Mouse (Mus musculus): ENCODE data around the gene Tnfsfm13. TPM values are rescaled to one million over a fixed set of nuclear protein-coding genes. Genes with fewer than 3 reads are reported as not detected.

The Tnfsfm13 gene
- total RNA-seq, 1 experiment from 2014 or later = 1.5 TPM

DNA sequence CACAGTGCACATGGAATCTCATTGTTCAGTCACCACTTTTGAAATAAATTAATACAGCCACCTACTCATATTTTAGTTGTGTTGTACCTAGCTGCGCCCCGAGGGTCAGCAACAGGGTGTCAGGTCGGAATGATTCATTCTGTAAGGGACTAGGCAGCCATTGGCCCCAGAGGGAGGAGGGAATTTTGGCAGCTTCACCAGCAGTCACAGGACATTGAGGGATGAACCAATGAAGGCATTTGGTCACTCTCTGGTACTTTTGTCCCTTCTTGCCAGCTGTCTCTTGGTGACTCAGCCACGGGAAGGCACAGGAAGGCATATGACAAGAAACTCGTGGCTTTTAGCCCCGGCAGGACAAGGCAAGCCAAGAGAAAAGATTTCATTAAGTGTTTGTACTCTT lies 32.1 kb downstream of the Tnfsfm13 start:
- ATAC-seq (replicated peaks in 1 of 2; ENCODE audit: insufficient read depth in 1 of 2, low FRiP score in 2 of 2, low TSS enrichment in 1 of 2, low read depth in 1 of 2, poor library complexity in 2 of 2, severe bottlenecking in 2 of 2) = no peak

DNA sequence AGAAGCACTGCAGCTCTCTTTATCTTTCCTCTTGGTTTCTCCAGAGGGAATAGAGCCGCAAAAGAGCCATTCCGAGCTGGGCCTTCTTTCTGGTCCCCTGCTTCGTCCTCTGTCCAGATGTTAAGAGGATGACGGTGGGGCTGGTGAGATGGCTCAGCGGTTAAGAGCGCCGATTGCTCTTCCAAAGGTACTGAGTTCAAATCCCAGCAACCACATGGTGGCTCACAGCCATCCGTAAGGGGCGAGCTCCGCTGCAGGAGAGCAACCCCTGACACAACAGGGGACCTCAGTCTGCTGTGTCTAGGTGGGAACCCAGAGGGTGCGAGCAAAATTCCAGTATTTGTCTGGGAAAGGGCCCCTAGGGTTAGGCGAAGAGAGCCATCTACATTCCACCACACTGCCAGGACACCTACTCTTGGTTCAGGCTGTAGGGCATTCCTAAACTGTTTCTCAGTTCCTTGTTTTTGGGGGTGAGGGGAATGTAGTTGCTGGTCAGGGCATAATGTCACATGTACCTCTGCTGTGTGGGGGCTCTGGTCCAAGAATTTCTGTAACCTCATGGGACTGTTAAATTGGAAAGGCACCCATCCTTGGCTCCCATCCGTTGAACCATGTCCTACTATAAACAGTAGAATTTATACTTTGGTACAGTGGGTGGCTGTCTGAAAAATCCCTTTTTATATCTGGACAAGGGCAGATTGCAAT lies 32.8 kb downstream of the Tnfsfm13 start:
- no peak for ATAC-seq (replicated peaks in 1 of 2; ENCODE audit: insufficient read depth in 1 of 2, low FRiP score in 2 of 2, low TSS enrichment in 1 of 2, low read depth in 1 of 2, poor library complexity in 2 of 2, severe bottlenecking in 2 of 2)

DNA sequence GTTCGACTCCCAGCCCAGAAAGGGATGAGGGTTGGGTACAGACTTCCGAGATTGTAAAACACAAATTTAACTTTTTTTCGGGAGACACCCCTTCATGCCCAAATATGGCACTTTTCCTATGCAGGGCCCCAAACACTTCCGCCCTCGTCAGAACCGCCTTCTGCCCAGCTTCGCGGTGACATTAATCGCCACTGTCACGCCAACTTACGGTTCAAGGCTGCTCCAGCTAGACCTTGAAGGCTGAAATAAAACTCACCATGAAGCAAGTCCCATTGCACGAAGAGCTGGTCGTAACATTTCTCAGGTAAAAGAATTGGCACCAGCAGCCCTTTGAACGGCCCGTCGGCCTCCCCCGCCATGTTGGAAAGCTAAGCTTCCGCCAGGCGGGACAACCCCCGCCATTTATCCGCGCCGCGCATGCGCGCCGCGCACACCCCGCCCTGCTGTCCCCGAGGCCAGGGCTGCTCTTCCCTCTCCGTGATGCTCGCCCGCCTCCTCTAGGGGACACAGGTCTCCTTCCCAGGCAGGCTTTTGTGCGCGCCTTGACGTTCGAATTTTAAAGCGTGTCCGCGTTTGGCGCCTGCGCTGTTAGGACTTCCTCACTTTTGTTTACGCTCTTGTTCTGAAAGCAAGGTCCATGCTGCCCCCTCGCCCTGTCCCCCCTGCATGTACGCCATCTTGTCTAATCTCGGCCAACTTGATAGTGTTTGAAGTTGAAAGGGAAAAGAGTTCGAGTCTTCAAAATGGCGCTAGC lies 33.5 kb downstream of the Tnfsfm13 start, which contains the start of gene Mpdu1:
Gene Mpdu1 (minus strand): TSS at position 430 of the 754 bp plus-strand sequence.
- peak; percentile 83 to 85 for ATAC-seq (replicated peaks in 1 of 2; ENCODE audit: insufficient read depth in 1 of 2, low FRiP score in 2 of 2, low TSS enrichment in 1 of 2, low read depth in 1 of 2, poor library complexity in 2 of 2, severe bottlenecking in 2 of 2)

DNA sequence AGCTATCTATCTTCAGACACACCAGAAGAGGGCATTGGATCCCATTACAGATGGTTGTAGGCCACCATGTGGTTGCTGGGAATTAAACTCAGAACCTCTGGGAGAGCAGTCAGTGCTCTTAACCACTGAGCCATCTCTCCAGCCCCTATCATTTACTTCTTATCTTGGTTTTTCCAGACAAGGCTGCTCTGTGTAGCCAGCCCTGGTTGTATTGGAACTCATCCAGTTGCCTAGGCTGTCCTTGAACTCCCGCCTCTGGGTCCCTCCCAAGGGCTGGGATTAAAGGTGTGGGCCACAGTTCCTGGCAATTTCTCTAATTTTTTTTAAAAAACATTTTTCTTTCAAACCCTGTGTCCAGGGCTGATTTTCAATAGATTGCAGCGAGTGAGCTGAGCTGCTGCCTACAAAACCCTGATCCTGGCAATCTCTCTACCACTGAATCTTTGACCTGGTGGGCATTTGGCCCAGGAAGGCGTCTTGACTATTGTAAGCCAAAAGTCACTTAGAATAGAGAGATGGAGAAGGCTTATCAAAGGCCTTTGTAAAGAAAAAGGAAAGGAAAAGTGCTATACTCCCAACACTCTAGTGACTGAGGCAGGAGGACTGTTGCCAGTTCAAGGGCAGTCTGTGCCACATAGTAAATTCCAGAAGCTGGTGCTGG lies 34.5 kb downstream of the Tnfsfm13 start:
- ATAC-seq (replicated peaks in 1 of 2; ENCODE audit: insufficient read depth in 1 of 2, low FRiP score in 2 of 2, low TSS enrichment in 1 of 2, low read depth in 1 of 2, poor library complexity in 2 of 2, severe bottlenecking in 2 of 2) = no peak

DNA sequence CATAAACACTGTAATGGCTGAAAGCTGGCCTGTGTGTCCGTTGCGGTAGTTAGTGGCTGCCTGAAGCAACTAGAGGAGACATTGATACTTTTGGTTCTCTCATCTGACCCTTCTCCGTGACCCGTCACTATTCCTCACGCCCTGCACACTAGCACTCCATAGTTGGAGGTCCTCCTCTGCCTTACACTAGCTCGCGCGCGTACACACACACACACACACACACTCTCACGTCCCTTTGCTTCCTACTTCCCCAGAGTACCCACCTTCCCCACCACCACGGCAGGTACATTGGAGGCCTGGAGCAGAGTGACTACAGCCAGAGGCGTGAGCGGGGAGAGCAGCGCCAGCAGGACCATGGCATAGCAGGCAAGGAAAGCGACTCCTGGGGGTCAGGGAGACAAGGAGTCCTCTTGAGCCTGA lies 38.4 kb downstream of the Tnfsfm13 start:
- no peak for ATAC-seq (replicated peaks in 1 of 2; ENCODE audit: insufficient read depth in 1 of 2, low FRiP score in 2 of 2, low TSS enrichment in 1 of 2, low read depth in 1 of 2, poor library complexity in 2 of 2, severe bottlenecking in 2 of 2)

DNA sequence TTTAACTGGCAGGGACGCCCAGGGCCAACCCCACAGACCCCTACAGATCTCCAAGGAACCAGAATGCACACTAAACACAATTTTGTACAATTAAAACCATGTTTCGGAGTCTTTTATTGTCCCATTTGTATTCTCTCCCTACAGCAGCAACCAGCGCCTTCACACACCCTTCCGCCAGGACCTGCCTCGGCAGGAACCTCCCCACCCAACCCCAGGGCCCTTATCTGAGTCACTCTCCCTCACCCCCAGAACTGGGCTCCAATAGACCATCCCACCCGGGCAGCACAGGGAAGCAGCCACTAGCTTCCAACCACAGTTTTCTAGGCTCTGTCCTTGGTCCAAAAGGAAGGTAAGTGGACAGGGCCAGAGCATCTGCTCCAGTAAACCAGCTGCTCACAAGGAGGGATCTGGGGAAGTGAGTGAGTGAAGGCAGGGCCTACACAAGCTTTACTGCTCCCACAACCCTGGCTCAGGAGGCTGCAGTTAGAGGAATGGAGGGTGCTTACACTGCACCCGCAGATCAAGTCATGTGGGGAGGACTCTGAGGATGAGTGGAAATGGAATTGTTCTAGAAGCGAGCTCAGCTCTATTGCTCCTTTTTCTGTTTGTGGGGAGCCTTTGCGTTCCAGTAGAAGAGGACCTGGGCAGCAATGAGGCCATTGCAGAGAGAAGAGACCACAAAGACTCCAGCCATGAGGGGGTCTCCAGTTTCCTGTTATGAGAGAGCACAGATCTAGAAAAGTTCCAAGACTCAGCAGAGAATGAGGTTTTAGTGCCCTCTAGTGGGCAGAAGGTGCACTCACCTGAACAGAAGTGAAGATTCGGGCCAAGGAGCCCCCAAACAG lies 39.1 kb downstream of the Tnfsfm13 start:
- peak; percentile 30 to 39; a peak in 1 of 4 replicates for ATAC-seq (replicated peaks in 1 of 2; ENCODE audit: insufficient read depth in 1 of 2, low FRiP score in 2 of 2, low TSS enrichment in 1 of 2, low read depth in 1 of 2, poor library complexity in 2 of 2, severe bottlenecking in 2 of 2)

DNA sequence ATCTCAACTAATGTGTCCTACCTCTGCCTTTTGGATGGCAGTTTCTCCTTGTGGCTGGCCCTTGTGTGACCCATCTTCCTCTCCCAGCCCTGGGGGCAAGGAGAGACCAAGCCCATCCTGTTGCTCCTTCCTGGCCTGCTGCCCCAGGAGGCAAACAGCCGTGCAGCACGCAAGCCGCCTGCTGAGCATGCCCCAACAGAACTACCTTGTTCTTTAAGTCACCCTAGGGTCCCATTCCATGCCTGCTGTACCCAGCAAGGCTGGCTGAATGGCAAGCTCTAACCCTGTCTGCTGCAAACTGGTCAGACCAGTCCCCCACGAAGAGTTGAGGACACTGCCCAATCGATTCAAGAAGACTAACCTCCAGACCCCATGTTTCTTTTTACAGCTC lies 39.8 kb downstream of the Tnfsfm13 start:
- no peak for ATAC-seq (replicated peaks in 1 of 2; ENCODE audit: insufficient read depth in 1 of 2, low FRiP score in 2 of 2, low TSS enrichment in 1 of 2, low read depth in 1 of 2, poor library complexity in 2 of 2, severe bottlenecking in 2 of 2)

DNA sequence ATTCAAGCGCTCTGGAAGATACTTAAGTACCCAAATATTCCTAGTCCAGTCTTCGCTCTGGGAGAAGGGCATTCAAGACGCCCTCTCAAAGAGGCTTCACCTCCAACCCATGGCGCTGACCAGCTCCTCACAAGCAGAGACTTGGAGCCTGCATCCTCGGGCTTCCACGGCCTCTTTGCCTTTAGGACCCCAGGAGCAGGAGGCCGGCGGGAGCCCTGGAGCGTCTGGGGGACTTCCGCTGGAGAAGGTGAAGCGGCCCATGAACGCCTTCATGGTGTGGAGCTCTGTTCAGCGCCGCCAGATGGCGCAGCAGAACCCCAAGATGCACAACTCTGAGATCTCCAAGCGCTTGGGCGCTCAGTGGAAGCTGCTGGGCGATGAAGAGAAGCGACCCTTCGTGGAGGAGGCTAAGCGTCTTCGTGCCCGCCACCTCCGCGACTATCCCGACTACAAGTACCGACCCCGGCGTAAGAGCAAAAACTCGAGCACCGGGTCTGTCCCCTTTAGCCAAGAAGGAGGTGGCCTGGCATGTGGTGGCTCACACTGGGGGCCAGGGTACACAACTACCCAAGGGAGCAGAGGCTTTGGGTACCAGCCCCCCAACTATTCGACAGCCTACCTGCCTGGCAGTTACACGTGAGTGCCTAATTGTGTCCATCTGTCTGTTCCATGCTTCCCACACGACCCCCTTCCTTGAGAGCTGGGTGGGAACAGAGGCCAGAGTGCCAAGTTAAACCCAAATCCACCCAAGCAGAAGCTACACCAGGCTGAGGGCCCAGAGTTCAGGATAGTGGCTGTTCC lies 40.4 kb downstream of the Tnfsfm13 start, which contains the start of gene Sox15:
Gene Sox15 (plus strand): TSS at position 51 of the 801 bp plus-strand sequence.
- peak; percentile 34 to 54; a peak in 3 of 4 replicates for ATAC-seq (replicated peaks in 1 of 2; ENCODE audit: insufficient read depth in 1 of 2, low FRiP score in 2 of 2, low TSS enrichment in 1 of 2, low read depth in 1 of 2, poor library complexity in 2 of 2, severe bottlenecking in 2 of 2)

DNA sequence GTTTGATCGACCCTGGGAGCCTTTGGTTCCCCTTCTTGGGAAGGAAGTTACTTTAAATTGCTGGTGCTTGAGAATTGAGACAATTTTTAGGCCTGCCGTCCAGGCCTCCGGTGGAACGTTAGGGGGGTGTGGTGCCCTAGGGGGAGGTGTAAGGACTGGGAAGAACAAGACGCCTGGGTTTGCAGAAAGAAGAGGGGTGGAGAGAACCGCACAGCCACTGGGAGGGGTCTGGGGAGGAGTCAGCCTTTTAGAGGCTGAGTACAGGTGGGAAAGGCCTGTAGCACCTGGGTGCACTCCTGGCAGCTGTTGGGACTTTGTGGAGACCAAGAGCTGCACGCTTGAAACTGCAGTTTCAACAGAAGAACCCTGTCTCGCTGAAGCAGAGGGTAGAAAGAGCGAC lies 41.1 kb downstream of the Tnfsfm13 start:
- no peak for ATAC-seq (replicated peaks in 1 of 2; ENCODE audit: insufficient read depth in 1 of 2, low FRiP score in 2 of 2, low TSS enrichment in 1 of 2, low read depth in 1 of 2, poor library complexity in 2 of 2, severe bottlenecking in 2 of 2)

DNA sequence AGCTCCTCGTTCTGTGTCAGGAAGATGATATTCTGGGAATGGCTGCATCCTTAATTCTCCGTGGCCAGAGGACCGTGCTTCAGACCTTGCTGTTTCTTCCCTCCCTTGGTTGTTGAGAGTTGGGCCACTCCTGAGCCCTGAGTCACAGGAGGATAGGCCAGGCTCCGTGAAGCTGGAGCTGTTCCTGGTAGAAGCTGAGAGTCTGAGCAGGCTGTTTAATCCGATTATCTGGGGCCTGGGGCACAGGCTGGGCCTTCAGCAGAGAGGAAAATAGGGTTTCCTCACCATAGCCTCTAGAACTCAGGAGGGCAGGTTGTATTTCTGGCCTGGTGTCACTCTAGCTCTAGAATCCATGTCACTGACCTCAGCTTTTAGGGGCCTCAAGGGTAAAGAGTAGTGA lies 42.5 kb downstream of the Tnfsfm13 start:
- no peak for ATAC-seq (replicated peaks in 1 of 2; ENCODE audit: insufficient read depth in 1 of 2, low FRiP score in 2 of 2, low TSS enrichment in 1 of 2, low read depth in 1 of 2, poor library complexity in 2 of 2, severe bottlenecking in 2 of 2)

DNA sequence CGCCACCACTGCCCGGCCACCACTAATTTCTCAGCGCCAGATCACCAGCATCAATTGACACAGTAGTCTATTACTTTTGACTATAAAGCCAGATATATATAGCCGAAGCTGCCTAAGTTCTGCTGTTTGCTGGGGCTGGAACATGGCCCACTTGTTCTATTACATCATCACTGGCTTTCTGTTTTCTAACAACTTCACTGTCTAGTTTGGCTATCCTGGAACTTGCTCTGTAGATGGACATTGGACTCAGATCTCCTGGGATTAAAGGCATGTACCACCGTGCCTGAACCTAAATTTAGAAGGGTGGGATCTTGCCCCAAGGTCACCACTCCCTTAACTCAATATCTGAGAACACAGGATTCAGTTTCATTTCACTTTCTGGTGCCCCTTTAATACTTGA lies 50.0 kb downstream of the Tnfsfm13 start:
- ATAC-seq (replicated peaks in 1 of 2; ENCODE audit: insufficient read depth in 1 of 2, low FRiP score in 2 of 2, low TSS enrichment in 1 of 2, low read depth in 1 of 2, poor library complexity in 2 of 2, severe bottlenecking in 2 of 2) = no peak

DNA sequence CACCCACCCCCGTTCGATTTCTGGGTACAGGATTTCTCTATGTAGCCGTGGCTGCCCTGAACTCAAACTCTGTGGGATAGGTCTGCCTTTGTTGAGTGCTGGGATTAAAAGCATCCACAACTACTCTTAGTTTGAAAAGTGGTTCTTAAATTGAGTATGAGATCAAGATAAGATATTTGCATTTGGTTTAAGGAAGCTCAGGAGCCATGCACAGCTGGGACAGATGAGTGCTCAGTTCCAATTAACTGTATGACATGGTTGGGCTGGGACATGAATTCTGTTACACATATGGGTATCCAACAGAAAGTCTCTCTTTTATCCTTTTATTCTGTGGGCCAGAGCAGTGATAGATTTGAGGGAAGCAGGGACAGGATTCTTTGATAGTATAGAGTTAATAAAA lies 60.4 kb downstream of the Tnfsfm13 start:
- ATAC-seq (replicated peaks in 1 of 2; ENCODE audit: insufficient read depth in 1 of 2, low FRiP score in 2 of 2, low TSS enrichment in 1 of 2, low read depth in 1 of 2, poor library complexity in 2 of 2, severe bottlenecking in 2 of 2) = no peak

DNA sequence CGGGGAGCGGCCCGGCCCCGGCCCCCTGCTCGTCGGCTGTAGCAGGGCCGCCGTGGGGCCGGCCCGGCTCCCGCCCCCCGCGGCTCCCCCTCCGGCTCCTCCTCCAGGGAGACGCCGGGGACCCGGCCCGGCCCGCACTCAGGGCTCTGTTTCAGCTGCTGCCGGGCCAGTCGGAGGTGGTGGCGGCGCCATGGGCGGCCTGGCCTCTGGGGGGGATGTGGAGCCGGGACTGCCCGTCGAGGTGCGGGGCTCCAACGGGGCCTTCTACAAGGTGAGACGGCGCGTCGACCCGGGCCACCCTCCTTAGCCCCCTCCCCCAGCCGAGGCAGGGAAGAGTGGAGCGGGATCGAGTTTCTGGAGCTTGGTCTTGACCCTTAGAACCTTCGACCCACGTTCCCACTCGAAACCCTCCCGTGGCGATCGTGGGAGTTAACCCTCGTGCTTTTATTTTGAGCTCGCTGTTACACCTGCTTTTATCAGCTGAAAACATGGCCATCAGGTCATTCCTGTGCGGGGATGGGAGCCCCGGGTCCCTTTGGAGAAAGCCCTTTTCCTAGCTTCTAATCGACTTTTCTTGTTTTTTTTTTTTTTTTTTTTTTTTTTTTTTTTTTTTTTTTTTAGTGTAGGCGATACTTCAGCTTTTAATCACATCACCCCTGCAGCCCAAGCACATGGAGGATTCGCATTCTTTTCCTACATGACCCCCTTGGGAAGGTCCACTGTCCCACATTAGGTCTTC lies 62.6 kb downstream of the Tnfsfm13 start:
- ATAC-seq (replicated peaks in 1 of 2; ENCODE audit: insufficient read depth in 1 of 2, low FRiP score in 2 of 2, low TSS enrichment in 1 of 2, low read depth in 1 of 2, poor library complexity in 2 of 2, severe bottlenecking in 2 of 2) = no peak

Data from hematopoietic stem cell, adult 5-6 weeks (primary cell).